Mouse (Mus musculus) retina, embryonic 14.5 days (tissue): ENCODE data around the gene Chchd1.
A peak's percentile ranks its signal among the peaks of the same experiment; 100 is the strongest.

ENCODE experiments used
- DNase-seq: peaks from one replicate; pipeline ENCODE4 v3.0.0-alpha.2; 2015; ENCODE audit warnings: low spot score

Gene Chchd1

GRCm38 (mm10) chr14:20725660-20726339, 23.0 kb downstream of the Chchd1 start:
- no peak for DNase-seq

DNA sequence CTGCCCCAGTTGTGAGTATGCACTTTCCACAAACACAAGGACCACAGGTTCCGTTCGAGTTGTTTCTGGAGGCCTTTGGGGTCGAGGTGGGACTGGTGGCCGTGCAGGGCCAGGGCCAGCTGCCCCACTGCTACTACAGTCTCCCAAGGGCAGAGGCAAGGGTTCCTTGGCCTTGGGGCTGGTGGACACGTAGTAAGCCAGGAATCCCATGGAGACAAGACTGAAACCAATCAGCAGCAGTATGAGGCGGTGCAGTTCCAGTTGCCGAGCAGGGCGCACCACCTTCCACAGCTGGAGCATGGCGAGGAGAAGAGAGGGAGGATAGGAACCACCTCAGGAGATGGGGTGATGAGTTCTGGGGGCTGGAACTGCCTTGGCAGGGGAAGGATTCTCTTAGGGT, 27.1 kb downstream of the Chchd1 start:
- DNase-seq, result no peak

GRCm38 (mm10) chr14:20730853-20731602, 28.2 kb downstream of the Chchd1 start:
- no peak for DNase-seq

DNA sequence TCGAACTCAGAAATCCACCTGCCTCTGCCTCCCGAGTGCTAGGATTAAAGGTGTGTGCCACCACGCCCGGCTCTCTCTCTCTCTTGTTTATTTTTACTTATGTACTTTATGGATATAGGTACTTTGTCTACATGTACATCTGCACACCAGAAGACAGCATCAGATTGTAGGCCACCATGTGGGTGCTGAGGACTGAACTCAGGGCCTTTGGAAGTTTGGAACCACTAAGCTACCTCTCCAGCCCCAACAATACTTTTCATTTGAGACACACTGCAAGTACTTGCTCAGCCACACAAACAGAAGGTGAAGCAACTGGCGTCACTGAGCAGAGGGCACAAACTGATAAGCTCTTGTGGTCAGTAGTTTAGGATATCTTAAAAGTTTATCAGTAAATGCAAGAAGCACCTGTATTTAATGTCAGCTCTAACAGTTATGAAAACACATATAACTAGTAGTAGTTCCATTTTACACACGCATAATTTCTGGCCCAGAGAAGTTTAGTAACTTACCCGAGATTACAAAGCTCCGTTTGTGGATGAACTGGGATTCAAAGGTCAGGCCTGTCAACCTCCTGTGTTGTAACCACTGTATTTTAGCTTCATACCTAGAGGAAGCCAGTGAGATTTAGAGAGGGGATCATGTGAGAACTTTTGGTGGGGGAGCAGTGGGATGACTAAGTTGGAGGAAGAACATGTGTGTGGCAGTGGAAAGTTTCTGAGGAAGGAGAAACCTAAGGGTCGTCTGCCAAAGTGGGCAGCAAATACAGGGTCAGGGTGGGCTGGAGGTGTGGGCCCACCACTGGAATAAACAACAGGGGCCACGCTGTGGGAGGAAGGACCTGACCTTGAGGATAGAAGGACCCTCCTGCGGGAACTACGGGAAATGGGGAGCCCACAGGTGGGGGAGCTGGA, 30.5 kb downstream of the Chchd1 start:
- no peak for DNase-seq

DNA sequence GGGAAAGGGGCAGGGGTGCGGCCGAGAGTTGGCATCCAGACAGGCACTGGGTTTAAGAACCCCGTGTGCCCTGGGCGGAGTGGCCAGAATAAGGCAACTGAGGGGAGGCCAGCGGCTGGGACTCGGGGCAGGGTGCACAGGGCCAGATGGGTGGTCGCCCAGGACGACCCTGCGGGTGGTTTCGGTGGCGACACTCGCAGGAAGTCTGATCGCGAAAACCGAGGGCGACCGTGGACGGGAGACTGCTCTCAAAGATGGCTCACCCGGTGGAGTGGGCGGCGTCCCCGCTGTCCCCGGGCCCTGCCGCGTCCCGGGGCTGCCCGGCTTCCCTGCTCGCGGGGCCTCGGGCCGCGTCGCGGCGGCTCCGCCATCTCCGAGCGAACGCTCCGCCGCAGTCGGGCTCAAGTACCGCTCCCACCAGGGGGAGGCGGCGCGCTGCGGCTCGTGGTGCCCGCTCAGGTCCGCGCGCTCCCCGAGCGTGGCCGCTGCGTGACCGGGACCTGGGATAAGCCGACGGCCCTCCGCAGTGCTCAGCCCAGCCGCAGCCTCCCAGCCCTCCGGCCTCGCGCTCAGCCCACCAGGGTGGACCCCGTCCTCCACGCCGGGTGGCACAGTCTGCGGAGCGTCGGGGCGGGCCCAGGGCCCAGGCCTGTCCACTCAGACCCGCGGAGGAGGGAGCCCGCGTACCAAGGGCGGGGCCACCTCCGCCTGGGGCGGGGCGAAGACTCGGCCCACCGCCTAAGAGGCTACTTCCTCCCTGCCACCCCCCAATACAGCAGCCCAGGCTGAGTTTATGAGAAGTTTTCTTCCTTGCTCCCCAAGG, 31.4 kb downstream of the Chchd1 start, which contains the start of gene Ndst2:
Gene Ndst2, minus strand, starts transcription at position 611 of the 823 bp plus-strand sequence.
- peak; percentile 91 for DNase-seq

GRCm38 (mm10) chr14:20735052-20735451, 32.2 kb downstream of the Chchd1 start:
- peak; percentile 21 for DNase-seq

DNA sequence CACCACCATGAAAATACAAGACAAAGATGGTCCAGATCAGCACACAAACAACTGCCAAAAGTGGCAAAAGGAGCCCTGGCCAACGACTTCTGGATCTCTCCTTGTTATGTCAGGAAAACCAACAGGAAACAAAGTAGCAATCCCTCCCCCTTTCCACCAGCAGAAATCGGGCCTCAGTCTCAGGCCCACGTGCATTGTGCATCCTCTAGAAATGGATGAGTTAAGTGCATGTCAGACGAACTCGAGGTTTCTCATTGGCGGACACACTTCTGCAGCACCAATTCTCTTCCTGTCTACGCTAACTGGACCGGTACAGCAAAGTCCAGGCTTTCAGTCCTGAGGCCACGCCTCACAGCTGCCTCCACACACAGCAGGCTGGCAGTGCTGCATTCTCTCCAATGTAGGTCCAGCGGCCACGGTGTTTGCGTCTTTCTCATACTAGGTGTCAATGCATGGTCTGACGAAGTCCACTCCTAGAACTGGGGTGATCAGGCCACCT, 33.1 kb downstream of the Chchd1 start:
- no peak for DNase-seq

GRCm38 (mm10) chr14:20737306-20737705, 34.5 kb downstream of the Chchd1 start:
- peak; percentile 60 for DNase-seq

- no peak for DNase-seq
Observed at GRCm38 (mm10) chr14:20738511-20738910, 35.7 kb downstream of the Chchd1 start.

DNA sequence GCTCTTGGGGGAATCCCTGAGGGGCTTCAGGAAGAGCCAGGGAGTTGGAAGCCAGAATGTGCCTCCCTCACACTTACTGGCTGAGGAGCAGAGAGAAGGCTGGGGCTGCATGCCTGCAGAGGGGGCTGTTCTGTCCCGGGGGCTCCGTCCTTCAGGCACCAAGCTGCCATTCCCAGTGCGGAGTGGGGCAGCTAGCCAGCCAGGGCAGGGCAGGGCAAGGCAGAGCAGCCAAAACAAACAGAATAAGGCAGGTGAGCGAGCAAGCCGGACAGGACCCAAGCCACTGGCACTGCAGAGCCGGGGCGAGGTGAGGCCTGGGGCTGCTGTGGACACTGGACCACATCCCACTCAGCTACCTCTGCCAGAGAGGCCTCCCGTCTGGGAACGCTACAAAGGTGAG, 38.5 kb downstream of the Chchd1 start:
- no peak for DNase-seq

- DNase-seq, result no peak
Observed at GRCm38 (mm10) chr14:20743614-20744013, 40.8 kb downstream of the Chchd1 start.

- DNase-seq, result no peak
Observed at GRCm38 (mm10) chr14:20746935-20747334, 44.1 kb downstream of the Chchd1 start.

DNA sequence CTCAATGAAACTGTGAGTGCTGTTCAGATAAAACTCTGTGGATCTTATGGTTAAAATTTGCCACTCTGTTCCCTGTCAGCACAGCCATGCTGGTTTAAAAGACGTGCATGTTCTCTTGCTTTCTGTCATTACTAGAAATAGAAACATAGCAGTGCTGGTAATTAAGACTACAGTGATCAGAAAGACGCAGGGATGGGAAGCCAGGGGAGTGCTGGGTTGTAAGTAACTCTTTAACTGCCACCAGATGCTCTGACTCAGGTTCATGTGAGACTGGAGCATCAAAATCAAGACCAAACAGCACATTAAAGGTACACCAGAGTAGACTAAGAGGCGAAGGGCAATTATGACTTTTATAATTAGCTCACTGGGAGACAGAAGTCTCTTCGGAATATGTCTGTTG, 45.6 kb downstream of the Chchd1 start:
- no peak for DNase-seq

DNA sequence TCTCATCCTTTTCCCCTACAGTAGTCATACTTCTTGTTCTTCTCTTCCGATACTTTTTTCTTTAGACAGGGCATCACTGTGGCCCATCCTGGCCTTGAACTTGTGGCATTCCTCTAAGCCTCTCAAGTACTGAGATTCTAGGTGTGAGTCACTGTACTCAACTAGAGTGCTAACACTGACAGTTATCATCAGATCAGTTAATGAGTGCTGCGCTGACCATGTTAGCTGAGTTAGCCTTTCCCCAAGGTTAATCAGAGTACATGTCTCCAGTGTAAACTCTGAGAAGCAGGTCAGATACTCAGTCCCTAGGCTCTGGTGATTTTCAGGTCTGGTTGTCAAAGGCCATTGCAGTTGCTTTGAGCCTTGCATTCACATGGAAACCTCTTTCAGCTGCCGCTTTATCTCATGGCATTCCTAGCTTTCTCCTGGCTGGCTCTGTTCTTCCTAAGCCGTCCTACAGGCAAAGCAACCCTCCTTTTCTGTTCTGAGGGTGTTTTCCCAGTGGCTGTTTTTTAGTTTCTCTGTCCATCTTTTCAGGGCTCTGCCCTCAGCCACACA, 46.8 kb downstream of the Chchd1 start:
- DNase-seq, result no peak

DNA sequence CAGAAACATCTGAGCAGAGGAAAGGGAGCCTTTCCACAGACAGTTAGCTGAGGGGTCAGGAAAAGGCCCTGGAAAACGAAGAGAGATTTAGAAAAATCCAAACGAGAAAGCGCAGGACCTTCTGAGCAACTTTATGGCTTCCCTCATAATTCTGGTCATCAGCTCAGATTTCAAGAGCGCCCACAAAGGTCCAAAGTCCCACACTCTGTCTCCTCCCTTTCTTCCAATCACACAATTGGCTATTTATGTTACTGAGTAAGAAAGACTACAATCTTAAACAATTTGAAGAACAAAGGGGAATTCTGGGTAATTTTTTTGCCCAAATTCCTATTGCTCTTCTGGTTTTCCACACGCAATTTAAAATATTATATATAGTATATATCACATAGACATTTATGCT, 47.7 kb downstream of the Chchd1 start:
- DNase-seq, result no peak

- no peak for DNase-seq
Observed at GRCm38 (mm10) chr14:20753792-20754191, 51.0 kb downstream of the Chchd1 start.
